Mouse (Mus musculus): ENCODE measurements at regions not wholly inside any gene's neighbourhood (a gene's known extent, or its start where the extent isn't known, plus 50 kb on each side); places are given as distances from the start of the nearest gene placed in this dataset.

DNA sequence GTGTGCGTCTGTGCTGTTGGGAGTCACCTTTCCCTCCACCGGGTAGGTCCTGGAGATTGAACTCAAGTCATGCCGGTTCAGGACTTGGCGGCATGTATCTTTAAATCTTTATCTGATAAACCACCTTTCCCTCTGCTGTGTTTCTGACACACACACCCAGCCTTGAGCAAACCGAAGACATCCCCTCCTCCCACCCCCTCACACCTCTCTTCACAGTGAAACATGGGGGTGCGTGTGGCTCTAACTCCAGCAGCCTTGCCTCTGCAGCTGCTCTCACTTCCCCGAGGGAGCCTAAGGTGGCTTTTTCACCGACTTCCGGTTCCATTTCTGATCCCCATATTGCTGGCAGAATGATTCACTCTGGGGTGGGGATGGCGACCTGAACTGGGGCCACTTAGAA is 52.8 kb upstream of the Ccdc167 start:
- TF ChIP-seq CTCF (IDR thresholded peaks at IDR 0.05; ENCODE audit: borderline replicate concordance, control insufficient read depth, extremely low read depth, insufficient read depth, low read length, poor library complexity): no peak
- 0 out of 2 replicates have a peak, but pooled peaks have one; percentile 15 for TF ChIP-seq POLR2A (IDR thresholded peaks at IDR 0.05; ENCODE audit: control insufficient read depth, extremely low read depth, insufficient read depth, low read length, poor library complexity)
